Mouse (Mus musculus) kidney, adult 2 months (tissue): ENCODE data around the gene Nrp1.

Source experiments
- CTCF ChIP-seq: fragments of 200-500 bp; conservative IDR thresholded peaks from 2 replicates; pipeline ENCODE4 v1.5.1; 2011; ENCODE audit warnings: low read depth, mild to moderate bottlenecking, control low read depth, low read length, moderate library complexity, mixed read lengths; ENCODE audit not compliant: insufficient read depth, insufficient read length
- POLR2A ChIP-seq: fragments of 200-500 bp; IDR thresholded peaks from one replicate; pipeline ENCODE4 v1.6.1; 2011; ENCODE audit warnings: low read depth, low read length, control low read depth

GRCm38 (mm10) chr8:128383176-128383575, 24.8 kb downstream of the Nrp1 start:
- TF ChIP-seq CTCF (no peak), POLR2A (no peak)
